Mouse (Mus musculus) erythroblast, embryonic 14.5 days (primary cell): ENCODE results near the gene Fosl1.

Source experiments
- GATA1 ChIP-seq: IDR thresholded peaks from 2 replicates; pipeline ENCODE4 v1.6.1; 2012; ENCODE audit warnings: low read length, inconsistent platforms, mixed read lengths
- TAL1 ChIP-seq: IDR thresholded peaks from 3 replicates; pipeline ENCODE4 v1.6.1; 2012; ENCODE audit warnings: low read length, inconsistent platforms, mixed read lengths

DNA sequence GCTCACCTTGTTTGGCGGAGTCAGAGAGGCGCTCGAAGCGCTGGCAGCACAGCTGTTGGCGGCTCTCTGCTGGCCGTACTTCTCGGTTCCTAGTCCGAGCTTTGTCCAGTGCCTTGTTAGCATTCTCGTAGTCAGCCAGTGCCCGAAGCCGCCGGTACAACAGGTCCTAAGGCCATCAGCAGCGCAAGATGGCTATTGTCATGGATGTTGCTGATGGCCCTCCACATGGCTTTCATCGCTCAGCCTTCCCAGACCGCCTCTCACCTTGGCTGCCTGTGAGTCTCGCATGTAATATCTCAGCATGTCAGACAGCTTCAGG lies 48.7 kb downstream of the Fosl1 start:
- TF ChIP-seq TAL1 (no peak), GATA1 (no peak)
